Mouse (Mus musculus) testis, adult 2 months (tissue): ENCODE measurements around the gene Kif1b.

Source experiments
- CTCF ChIP-seq: fragments of 200-500 bp; IDR thresholded peaks from 2 replicates; pipeline ENCODE4 v1.5.1; 2012; ENCODE audit warnings: low read depth, mild to moderate bottlenecking, inconsistent platforms, low read length, moderate library complexity; ENCODE audit not compliant: control insufficient read depth, insufficient read depth, insufficient replicate concordance
- POLR2A ChIP-seq: fragments of 200-500 bp; IDR thresholded peaks from 2 replicates; pipeline ENCODE4 v1.6.1; 2012; ENCODE audit warnings: low read depth, mild to moderate bottlenecking, inconsistent platforms, low read length, moderate library complexity; ENCODE audit not compliant: control insufficient read depth

DNA sequence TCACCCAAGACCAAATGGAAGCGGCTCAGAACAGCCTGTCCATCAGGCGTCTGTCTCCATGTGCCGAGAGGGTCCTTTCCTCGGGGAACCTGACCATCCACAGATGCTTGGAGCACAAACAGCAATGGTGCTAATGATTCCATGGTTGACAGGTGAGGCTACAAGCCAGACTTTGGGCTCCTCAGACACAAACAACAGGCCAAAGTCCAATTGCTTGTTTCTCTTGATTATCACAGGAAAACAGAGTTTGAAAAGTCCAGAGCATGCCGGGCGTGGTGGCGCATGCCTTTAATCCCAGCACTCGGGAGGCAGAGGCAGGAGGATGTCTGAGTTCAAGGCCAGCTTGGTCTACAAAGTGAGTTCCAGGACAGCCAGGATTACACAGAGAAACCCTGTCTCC is 47.2 kb upstream of the Kif1b start:
- TF ChIP-seq POLR2A (no peak), CTCF (no peak)
